ENCODE assay signal across 15 mouse cellular contexts in genomic region chr3:35231158-35231928, GRCm38 (mm10).
"Had no signal": no experiment of that assay in that cellular context is flagged by ENCODE, and none has a peak within 500 bp of the region (broad histone marks: within the 10 kb centered on the region; RNA-seq: fewer than 3 reads in every experiment).

No protein-coding gene starts in this region.

- H3K4me2 ChIP-seq: limb, embryonic 12.5 days; neural tube, embryonic 12.5 days had no signal

- H3K27me3 ChIP-seq: limb, embryonic 12.5 days; neural tube, embryonic 12.5 days had no signal

- ATAC-seq: intestine, embryonic 16.5 days; midbrain, embryonic 16.5 days had no signal

- H3K36me3 ChIP-seq: limb, embryonic 12.5 days; midbrain, embryonic 10.5 days; neural tube, embryonic 12.5 days had no signal

- DNase-seq: kidney, adult 2 months; kidney, postnatal 25 days; lung, adult 18-20 months; lung, postnatal 4 days; retina, postnatal 1 day; right cerebral cortex, postnatal 4 days; spleen, adult 18-20 months; thymus, adult 18-20 months; thymus, postnatal 14 days had no signal

- H3K4me3 ChIP-seq: limb, embryonic 12.5 days; midbrain, embryonic 10.5 days; neural tube, embryonic 12.5 days had no signal

- H3K27ac ChIP-seq: limb, embryonic 12.5 days; liver, embryonic 14.5 days; midbrain, embryonic 10.5 days; neural tube, embryonic 12.5 days had no signal

- H3K9ac ChIP-seq: limb, embryonic 12.5 days; liver, embryonic 14.5 days; neural tube, embryonic 12.5 days had no signal

- H3K9me3 ChIP-seq: limb, embryonic 12.5 days; midbrain, embryonic 10.5 days; neural tube, embryonic 12.5 days had no signal
